Mouse (Mus musculus) frontal cortex, adult (tissue): Measurements from ENCODE around the gene Agpat1.
A peak's percentile ranks its signal among the peaks of the same experiment; 100 is the strongest.

ENCODE experiments used
- ATAC-seq: cut with Nextera tagmentation; 2 replicates; pipeline ENCODE4 v1.9.2; 2017; ENCODE audit warnings: mild to moderate bottlenecking, moderate library complexity, mixed read lengths; ENCODE audit not compliant: low TSS enrichment

Agpat1 gene

GRCm38 (mm10) chr17:34630761-34631301 lies 26.8 kb downstream of the Agpat1 start:
- no peak for ATAC-seq

GRCm38 (mm10) chr17:34631647-34632046 lies 27.6 kb downstream of the Agpat1 start:
- ATAC-seq = no peak

GRCm38 (mm10) chr17:34632261-34632691 lies 28.2 kb downstream of the Agpat1 start:
- peak; percentile 74 for ATAC-seq

- no peak for ATAC-seq
These were observed 31.6 kb downstream of the Agpat1 start for GRCm38 (mm10) chr17:34635671-34636070.

- no peak for ATAC-seq
These were observed 33.4 kb downstream of the Agpat1 start for GRCm38 (mm10) chr17:34637459-34637858.

- ATAC-seq = no peak
These were observed 35.6 kb downstream of the Agpat1 start for GRCm38 (mm10) chr17:34639461-34640255.

GRCm38 (mm10) chr17:34640778-34641601 lies 36.9 kb downstream of the Agpat1 start:
- peak; percentile 43 for ATAC-seq

GRCm38 (mm10) chr17:34641945-34642344 lies 37.9 kb downstream of the Agpat1 start:
- no peak for ATAC-seq

GRCm38 (mm10) chr17:34643379-34643778 lies 39.3 kb downstream of the Agpat1 start:
- ATAC-seq = no peak

GRCm38 (mm10) chr17:34643944-34644343 lies 39.9 kb downstream of the Agpat1 start:
- ATAC-seq = peak; percentile 39; the same call in 1 of the 2 replicates

GRCm38 (mm10) chr17:34644608-34645007 lies 40.5 kb downstream of the Agpat1 start, which contains the start of gene Fkbpl:
Gene Fkbpl (plus strand): TSS chr17:34644764.
- peak; percentile 84 for ATAC-seq

GRCm38 (mm10) chr17:34645256-34645829 lies 41.3 kb downstream of the Agpat1 start:
- ATAC-seq = no peak

GRCm38 (mm10) chr17:34645831-34646511 lies 41.9 kb downstream of the Agpat1 start:
- ATAC-seq = no peak

- ATAC-seq = peak; percentile 83
These were observed 43.1 kb downstream of the Agpat1 start, which contains the start of gene Atf6b for GRCm38 (mm10) chr17:34646906-34647787. Gene Atf6b (plus strand): TSS chr17:34647146.

- ATAC-seq = no peak
These were observed 44.3 kb downstream of the Agpat1 start for GRCm38 (mm10) chr17:34648141-34648890.

GRCm38 (mm10) chr17:34649106-34649864 lies 45.2 kb downstream of the Agpat1 start:
- no peak for ATAC-seq

- ATAC-seq = no peak
These were observed 46.7 kb downstream of the Agpat1 start for GRCm38 (mm10) chr17:34650781-34651180.

- ATAC-seq = no peak
These were observed 47.6 kb downstream of the Agpat1 start for GRCm38 (mm10) chr17:34651507-34652221.
